Mouse (Mus musculus): Measurements from ENCODE around the gene Noxo1.
"Not testable (repeated sequence)": the region's sequence is repeated elsewhere in the genome, so short reads cannot be mapped to it uniquely, and the experiment has no call there.

Gene Noxo1

DNA sequence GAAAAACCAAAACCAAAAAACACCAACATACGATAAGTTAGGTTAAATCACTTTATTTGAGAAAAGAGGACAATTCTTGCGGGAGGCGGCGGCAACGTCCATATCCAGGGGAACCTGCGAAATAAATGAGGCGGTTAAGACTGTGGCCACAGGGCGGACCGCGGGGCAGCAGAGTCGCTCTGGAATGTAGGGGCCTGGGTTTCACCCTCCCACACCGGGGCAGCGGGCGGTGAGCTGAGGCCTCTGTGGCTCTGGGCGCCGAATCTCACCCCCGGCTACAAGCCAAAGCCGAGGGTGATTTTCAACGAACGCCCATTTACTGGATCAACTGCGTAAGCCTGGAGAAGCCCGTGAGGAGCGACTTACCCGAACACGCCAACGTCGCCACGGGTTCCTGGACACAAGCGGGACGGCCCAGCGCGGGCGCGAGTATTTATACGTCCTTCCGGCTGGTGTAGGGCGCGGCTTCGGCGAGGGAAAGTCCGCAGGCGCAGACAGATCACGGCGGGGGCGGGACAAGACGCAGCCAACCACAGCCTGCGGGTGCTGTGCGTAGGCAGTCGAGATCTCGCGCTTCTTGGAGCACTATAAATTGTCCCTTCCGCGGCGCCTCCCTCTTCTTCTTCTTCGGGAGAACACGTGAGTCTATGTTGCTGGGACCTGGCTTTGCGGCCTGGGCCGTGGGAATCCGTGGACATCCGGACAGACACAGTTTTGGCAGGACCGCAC, 23.6 kb downstream of the Noxo1 start:
- peak; percentile 100 for DNase-seq (ENCODE audit: low read depth, low spot score)

DNA sequence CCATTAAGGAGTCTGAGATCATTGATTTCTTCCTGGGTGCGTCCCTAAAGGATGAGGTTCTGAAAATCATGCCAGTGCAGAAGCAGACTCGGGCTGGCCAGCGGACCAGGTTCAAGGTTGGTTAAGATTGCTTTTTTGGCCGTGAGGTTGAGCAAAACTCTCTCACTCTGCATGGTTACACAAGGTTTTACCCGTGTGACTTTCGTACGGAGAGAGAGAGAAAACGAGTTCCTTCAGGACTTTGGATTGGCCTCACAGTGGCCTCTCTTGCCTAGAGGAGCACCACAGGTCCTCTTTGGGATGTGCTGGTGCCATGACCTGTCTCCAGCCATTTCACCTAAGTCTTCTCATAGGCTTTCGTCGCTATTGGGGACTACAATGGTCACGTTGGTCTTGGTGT, 24.6 kb downstream of the Noxo1 start:
- not testable (repeated sequence) for DNase-seq (ENCODE audit: low read depth, low spot score)

DNA sequence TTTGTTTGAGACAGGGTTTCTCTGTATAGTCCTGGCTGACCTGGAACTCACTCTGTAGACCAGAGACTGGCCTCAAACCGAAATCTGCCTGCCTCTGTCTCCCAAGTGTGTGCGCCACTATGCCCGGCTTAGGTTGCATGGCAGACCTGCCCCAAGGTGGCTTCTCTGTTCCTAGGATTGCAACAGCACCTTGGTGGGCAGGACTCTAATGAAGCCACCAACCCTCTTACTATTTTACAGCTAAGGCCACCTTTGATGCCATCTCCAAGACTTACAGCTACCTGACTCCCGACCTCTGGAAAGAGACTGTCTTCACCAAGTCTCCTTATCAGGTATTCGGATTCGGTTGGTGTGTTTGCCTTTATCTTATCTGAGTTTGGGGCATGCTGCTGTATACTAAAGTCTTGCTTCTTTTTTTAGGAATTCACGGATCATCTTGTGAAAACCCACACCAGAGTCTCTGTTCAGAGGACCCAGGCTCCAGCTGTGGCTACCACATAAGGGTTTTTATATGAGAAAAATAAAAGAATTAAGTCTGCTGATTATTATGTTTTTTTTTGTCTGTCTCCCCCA, 25.4 kb downstream of the Noxo1 start:
- DNase-seq (ENCODE audit: low read depth, low spot score): not testable (repeated sequence)

DNA sequence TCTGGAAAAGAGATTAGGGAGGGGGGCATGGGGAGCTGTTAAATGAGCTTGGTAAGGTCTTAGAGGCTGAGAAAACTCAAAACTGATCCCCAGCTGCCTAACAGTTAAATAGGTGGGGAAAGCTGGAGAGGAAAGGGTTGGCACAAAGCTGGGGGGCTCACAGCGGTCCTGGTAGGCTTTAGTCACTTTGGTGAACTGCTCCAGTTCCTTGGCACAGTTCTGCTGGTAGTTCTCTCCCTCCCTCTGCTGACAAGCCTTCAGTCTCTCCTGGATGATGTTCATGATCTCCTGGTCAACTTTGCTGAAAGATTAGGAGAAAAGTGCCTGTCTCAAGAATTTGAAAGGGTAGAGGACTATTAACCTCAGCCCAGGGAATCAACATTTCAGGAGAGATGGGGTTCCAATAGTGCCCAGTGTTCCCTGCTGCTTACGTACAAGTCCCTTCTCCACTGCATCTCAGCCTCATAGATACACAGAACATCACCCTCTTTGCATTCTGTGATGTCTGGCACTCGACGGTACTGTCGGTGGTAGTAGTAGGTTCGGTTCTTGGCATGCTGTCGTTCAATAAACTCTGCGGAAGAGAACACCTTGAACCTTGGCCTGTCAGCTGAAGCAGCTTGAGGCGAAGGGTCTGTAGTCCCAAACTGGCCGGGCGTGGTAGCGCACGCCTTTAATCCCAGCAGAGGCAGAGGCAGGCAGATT, 26.3 kb downstream of the Noxo1 start:
- no peak for DNase-seq (ENCODE audit: low read depth, low spot score)

DNA sequence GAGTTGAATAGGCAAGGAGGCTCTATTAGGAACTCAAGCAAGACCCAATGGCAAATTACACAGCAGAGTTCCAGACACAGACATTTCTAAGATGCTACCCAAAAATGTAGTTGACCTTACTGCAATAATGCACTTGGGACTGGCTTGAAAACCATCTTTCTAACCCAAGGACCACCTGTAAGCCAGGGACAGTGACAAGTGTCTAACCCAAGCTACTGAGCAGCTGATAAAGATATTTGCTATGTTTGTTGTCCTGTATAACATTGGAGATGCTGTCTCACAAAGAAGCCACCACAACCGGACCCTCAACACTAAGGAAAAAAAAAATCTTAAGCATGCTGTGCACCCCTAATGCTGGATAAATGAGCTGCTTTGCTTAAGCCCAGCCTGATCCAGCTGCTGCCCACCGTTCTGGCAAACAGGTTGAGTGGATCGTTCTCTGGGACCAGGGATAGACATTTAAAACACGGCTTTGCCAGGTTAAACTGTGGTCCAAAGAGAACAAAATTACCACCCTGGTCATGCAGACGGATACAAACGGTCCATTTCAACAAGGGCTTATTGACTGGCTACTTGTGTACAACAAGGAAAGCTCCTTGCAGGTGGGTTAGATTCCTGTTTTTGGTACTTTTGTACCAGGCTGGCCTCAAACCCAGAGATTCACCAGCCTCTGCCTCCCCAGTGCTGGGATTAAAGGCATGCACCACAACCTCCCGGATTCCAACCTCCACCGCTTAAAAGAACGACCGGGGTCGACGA, 27.3 kb downstream of the Noxo1 start:
- no peak for DNase-seq (ENCODE audit: low read depth, low spot score)

DNA sequence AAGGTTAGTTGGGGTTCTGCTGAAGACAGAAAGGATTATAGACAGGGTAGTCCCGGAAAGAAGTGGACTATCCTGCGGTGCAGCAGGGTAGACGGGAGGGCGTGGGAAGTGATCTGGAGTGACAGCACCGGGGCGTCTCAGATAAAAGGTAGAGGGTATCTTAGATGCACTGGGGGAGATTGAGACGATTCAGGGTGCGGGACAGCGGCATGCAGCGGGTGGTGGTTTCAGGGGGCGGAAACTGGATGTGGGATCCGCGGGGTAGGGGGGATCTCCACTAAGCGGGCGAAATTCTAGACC, 27.8 kb downstream of the Noxo1 start:
- DNase-seq (ENCODE audit: low read depth, low spot score): no peak

DNA sequence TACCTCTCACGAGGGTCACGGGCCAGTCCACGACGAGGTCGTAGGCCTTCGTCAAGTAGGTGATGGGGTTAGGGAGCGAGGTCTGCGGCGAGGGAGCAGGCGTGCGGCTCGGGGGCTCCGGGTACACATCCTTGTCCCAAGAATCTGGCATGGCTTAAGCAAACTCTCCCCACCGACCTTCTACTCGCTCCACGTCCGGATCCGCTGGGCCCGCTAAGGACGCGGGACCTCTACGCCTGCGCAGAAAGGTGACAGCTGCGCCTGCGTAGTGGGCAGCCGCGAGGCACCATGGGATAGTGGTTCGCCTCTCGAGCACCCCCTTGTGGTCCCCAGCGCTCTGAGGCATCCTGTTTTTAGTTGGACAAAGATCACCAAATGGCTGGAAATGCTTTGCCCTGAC, 28.1 kb downstream of the Noxo1 start, which contains the start of gene Ndufb10:
Ndufb10 (minus strand) TSS at position 295 of the 400 bp plus-strand sequence.
- peak; percentile 96 for DNase-seq (ENCODE audit: low read depth, low spot score)

DNA sequence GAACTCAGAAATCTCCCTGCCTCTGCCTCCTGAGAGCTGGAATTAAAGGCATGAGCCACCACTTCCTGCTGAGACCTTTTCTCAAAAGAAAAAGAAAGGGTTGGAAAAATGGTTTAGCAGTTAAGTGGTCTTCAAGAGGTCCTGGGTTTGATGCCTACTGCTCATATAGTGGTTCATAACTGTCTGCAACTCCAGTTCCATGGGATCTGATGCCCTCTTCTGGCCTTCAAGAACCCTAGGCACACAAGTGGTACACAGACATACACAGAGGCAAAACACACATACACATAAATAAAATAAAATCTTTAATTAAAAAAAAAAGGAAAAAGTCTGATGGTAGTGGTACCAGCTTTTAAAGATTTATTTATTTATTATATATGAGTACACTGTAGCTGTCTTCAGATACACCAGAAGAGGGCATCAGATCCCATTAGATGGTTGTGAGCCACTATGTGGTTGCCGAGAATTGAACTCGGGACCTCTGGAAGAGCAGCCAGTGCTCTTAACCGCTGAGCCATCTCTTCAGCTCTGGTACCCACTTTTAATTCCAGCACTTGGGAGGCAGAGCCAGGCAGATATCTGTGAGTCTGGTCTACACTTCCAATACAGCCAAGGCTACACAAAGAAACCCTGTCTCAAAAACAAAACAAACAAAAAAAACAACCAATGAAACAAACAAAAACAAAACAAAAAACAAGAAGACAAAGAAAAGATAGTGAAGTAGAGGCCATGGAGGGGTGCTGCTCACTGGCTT, 29.8 kb downstream of the Noxo1 start:
- DNase-seq (ENCODE audit: low read depth, low spot score): no peak

DNA sequence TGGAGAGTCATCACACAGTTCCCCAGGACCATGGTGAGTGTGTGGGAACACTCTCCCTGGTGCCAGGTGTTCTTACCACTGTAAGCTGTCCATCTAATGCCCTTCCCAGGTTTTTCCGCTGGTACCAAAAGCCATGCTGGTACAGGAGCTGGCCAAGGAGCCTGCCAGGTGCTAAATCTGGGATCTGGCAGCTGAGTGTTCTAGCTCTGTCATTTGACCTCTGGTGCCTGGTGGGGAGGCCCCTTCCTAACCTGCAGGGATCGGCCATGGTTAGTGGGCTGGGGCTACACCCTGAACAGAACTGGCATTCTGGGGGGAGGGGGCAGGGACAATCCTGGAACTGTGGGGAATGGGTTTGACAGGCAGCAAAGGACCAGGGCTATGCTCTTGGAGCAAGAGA, 31.6 kb downstream of the Noxo1 start, which contains the start of gene Rpl3l:
Rpl3l (plus strand) TSS at position 203 of the 400 bp plus-strand sequence.
- no peak for DNase-seq (ENCODE audit: low read depth, low spot score)

DNA sequence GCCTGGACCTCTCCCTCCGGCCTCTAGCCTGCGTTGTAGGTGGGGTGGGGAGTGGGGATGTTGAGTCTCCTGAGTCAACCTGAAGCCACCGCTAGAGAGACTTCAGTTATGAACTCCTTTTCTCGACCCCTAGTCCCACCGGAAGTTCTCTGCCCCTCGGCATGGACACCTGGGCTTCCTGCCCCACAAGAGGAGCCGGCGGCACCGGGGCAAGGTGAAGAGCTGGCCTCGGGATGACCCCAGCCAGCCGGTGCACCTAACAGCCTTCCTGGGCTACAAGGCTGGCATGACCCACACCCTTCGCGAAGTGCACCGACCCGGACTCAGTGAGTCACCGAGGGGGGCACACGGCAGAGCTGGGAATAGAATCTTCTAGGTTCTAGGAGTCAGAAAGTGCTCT, 32.1 kb downstream of the Noxo1 start:
- no peak for DNase-seq (ENCODE audit: low read depth, low spot score)

DNA sequence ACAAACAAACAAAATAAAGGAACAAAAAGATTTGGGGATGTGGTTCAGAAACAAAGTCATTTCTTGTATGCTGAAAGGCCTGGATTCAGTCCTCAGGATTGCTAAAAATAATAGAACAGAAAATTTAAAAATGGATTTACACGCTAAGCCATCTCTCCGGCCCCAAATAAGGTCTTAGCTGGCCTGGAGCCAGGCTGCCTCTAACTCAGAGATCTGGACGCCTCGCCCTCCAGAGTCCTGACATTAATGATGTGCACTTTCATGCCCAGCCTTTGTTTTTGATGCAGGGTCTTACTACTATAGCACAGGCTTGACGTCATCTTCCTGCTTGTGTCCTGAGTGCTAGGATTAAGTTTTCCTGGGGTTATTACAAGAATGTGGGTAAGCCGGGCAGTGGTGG, 33.0 kb downstream of the Noxo1 start:
- DNase-seq (ENCODE audit: low read depth, low spot score): no peak

DNA sequence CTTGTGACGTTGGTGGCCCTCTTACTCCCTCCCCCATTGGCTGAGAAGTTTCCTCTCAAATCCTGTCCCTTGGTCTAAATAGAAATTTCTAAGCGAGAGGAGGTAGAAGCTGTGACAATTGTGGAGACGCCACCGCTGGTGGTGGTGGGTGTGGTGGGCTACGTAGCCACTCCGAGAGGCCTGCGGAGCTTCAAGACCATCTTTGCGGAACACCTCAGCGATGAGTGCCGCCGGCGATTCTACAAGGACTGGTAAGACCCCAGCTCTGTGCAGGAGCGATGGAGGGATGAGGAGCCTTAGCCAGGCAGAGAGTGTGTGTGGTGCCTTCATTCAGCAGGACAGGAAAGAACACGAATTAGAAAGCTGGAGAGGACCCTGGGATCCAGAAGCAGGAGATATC, 34.8 kb downstream of the Noxo1 start:
- no peak for DNase-seq (ENCODE audit: low read depth, low spot score)

DNA sequence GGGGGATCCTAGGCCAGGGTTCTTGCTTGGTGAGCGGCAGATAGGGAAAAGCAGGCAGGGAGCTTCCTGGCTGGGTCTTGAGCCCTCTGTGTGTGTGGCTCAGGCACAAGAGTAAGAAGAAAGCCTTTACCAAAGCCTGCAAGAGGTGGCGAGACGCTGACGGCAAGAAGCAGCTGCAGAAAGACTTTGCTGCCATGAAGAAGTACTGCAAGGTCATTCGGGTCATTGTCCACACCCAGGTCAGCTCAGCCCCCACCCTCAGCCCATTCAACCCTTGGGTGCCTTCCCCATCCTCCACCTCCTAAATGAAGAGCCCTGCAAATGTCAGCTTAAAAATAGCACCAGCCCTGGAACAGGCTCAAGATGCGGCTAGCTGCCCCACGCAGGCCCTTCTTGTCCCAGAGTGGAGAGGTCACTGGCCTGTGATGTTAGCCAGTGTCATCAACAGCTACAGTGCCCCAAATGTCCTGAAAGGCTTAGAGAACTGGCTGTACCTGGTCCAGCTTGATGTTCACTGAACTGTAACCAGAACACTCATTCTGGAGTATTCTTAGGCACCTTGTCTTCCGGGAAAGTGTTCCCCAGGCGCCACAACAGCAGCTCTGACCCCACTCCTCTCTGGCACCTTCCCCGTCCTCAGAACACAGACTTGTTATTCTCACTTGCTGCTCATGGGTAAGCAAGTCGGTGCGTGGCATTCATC, 36.4 kb downstream of the Noxo1 start:
- no peak for DNase-seq (ENCODE audit: low read depth, low spot score)

DNA sequence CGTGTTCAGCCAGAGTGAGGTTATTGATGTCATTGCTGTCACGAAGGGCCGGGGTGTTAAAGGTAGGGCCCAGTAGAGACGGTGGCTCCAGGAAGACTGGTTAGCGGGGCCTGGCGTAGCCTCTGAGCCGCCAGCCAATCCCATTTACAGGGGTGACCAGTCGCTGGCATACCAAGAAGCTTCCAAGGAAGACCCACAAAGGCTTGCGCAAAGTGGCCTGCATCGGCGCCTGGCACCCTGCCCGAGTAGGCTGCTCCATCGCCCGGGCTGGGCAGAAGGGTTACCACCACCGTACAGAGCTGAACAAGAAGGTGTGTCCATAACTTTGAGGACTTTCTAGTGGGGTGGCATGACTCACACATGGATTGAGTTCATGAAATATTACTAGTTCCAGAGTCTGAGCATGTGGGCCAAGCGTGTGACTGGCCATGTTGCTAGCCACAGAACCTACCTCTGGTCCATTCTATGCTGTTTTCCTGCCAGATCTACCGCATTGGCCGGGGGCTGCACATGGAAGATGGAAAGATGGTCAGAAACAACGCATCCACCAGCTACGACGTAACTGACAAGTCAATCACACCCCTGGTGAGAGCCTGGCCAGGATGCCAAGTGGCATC, 37.5 kb downstream of the Noxo1 start:
- no peak for DNase-seq (ENCODE audit: low read depth, low spot score)

DNA sequence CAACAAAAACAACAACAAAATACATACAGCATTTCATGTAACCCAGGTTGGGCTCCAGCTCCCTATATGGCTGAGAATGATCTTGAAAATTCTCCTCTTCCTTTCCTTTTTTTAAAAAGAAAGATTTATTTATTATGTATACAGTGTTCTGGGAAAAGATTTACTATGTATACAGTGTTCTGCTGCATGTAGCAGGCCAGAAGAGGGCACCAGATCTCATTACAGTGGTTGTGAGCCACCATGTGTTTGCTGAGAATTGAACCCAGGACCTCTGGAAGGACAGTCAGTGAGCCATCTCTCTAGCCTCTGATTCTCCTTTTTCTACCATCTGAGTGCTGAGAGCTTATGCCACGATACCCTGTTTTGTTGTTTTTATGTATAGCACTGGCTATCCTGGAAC, 38.5 kb downstream of the Noxo1 start:
- DNase-seq (ENCODE audit: low read depth, low spot score): no peak

DNA sequence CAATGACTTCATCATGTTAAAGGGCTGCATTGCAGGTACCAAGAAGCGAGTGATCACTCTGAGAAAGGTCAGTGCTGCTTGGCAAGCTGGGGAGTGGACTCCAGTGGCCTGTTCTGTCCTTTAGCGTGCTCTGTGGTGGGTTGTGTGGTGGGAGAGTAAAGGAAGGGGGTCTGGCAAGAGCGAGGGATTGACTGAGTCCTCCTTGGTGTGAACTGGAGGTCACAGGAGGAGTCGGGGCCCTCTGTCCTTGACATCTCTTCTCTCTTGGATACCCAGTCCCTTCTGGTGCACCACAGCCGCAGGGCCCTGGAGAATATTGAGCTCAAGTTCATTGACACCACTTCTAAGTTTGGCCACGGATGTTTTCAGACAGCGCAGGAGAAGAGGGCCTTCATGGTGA, 39.4 kb downstream of the Noxo1 start:
- DNase-seq (ENCODE audit: low read depth, low spot score): no peak

DNA sequence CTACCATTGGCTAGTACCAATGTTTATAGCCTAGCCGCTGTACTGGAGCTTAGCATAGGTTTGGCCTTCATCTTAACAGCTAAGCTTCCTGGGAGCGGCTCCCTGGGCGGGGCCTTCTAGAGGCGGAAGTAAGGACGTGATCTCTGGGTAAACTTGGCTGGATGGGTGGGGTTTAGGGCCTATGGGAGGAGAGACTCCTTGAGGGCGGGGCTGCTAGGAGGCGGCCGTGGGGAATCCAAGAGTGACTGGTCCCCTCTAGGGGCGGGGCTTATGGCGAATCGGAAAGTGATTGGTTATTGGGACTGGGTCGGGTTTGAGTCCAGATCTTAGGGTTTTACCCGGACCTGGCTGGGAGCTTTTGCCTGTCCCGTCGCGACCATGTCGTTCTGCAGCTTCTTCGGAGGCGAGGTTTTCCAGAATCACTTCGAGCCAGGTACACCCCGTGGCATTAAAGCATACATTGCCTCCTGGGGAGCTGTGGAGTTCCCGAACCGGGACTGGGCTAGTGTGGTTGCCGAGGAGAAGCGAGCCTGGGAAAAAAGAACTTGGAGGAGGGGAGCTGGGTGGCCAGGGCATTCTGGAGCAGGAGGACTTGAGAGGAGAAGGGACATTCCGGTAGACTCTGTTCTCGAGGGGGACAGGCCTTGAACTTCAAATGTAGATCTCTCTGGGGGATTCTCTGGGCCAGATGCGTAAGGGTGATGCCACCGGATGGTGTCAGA, 40.5 kb downstream of the Noxo1 start, which contains the start of gene Msrb1:
Msrb1 (plus strand) TSS at position 313 of the 722 bp plus-strand sequence.
- peak; percentile 99 for DNase-seq (ENCODE audit: low read depth, low spot score)

DNA sequence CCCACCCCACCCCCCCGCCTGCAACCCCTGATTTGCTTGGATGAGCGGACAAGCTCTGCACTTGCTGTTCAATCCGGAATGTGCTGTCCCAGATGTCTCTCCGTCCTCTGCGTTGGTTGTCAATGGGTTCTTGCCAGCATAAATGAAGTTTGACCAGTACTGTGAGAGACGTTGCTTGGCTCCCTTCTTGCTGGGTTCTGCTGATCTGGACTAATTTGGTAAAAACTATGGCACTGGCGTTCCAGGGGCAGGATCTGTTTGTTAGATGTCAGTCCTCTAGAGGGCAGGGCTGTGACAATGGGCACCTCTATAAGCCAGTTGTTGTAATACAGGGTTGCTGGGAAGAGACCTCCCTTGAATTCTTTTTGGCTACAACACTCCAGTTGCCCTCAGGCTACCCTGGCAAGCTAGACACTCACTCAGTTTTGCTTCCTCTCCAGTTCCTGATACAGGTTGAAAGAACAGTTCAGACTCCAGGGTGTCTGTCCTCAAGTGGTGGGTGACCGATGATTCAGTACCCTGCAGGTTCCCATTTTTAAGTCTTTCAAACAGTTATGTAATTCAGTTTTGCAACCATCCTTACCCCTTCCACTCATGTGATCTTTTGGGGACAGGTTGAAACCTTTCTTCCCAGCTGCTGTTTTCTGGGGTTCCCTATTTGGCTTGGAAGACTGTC, 41.2 kb downstream of the Noxo1 start:
- no peak for DNase-seq (ENCODE audit: low read depth, low spot score)

DNA sequence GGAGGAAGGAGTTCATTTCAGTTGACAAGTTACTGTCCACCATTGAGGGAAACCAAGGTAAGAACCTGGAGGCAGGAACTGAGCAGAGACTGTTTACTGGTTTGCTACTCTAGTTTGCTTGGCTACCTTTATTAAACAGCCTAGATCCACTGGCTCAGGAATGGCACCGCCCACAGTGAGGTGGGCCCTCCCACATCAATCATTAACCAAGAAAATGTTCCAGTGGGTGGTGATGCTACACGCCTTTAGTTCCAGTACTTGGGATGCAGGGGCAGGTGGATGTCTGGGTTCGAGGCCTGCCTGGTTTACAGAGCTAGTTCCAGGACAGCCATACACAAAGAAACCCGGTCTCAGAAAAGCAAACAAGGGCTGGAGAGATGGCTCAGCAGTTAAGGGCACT, 42.2 kb downstream of the Noxo1 start:
- no peak for DNase-seq (ENCODE audit: low read depth, low spot score)
